Mouse (Mus musculus): ENCODE measurements at regions not wholly inside any gene's neighbourhood (a gene's known extent, or its start where the extent isn't known, plus 50 kb on each side); places are given as distances from the start of the nearest gene placed in this dataset.

GRCm38 (mm10) chr8:12023669-12024390 lies 183.6 kb downstream of the Tex29 start:
- TF ChIP-seq CTCF (IDR thresholded peaks at IDR 0.05; ENCODE audit: control insufficient read depth, insufficient read depth, insufficient read length) (no peak), USF1 (IDR thresholded peaks at IDR 0.05; ENCODE audit: low read depth) (no peak), MAX (IDR thresholded peaks at IDR 0.05) (no peak)
